ENCODE assay signal across 8 mouse cellular contexts in the genomic region with DNA sequence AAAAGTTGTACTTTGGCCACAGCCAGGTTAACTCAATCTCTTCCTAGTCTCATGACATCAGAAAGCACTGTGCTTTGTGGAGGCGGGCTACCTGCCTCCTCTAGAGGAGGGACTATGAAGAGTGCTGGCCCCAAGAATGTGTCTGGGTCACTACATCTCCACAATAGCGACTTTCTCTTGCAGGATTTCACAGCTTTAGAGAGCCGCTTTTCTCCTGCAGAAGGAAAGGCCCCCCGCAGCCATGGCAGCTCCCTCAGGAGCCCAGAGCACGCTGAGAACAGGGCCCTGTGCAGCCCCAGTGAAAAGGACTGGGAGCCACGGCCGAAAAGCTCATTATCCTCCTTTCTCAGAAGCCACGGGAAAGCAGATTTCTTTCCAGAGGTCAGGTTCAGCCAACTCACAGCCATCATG. TPM values are rescaled to one million over a fixed set of nuclear protein-coding genes. Genes with fewer than 3 reads are reported as not detected.
DNase-seq lines count a peak whose midpoint lies in the region; ATAC-seq and TF ChIP-seq lines count a peak whose summit lies in the region.

No protein-coding gene starts in this region.

- WGBS in forebrain, embryonic 12.5 days, result 14% methylated on average over 8 of the region's 8 CpGs
- 60% methylated on average over 8 of the region's 8 CpGs for WGBS in kidney, embryonic 15.5 days
- WGBS in neural tube, embryonic 13.5 days, result 15% methylated on average over 8 of the region's 8 CpGs

- H3K27me3 ChIP-seq in forebrain, embryonic 12.5 days, result no peaks in the 10 kb centered on the region
- no peaks in the 10 kb centered on the region for H3K27me3 ChIP-seq in kidney, embryonic 15.5 days
- H3K27me3 ChIP-seq in neural tube, embryonic 13.5 days, result no peaks in the 10 kb centered on the region

- H3K36me3 ChIP-seq in forebrain, embryonic 12.5 days (replicated peaks), result no peaks in the 10 kb centered on the region
- H3K36me3 ChIP-seq in kidney, embryonic 15.5 days, result no peaks in the 10 kb centered on the region
- H3K36me3 ChIP-seq in neural tube, embryonic 13.5 days, result no peaks in the 10 kb centered on the region

- no peak for ATAC-seq in forebrain, embryonic 12.5 days (ENCODE audit: low FRiP score)
- no peak for ATAC-seq in kidney, embryonic 15.5 days (replicated peaks; ENCODE audit: low FRiP score)
- no peak for ATAC-seq in neural tube, embryonic 13.5 days (ENCODE audit: low read depth)

- H3K9ac ChIP-seq in forebrain, embryonic 12.5 days, result 0 out of 2 replicates have a peak overlapping the region, but pooled peaks have one; percentile 17
- no peak overlapping the region for H3K9ac ChIP-seq in kidney, embryonic 15.5 days
- 0 out of 2 replicates have a peak overlapping the region, but pooled peaks have one; percentile 45 for H3K9ac ChIP-seq in neural tube, embryonic 13.5 days

- TF ChIP-seq CTCF in left cerebral cortex, adult 2 months (IDR thresholded peaks at IDR 0.05), result no peak

- no peaks in the 10 kb centered on the region for H3K9me3 ChIP-seq in forebrain, embryonic 12.5 days
- H3K9me3 ChIP-seq in kidney, embryonic 15.5 days (replicated peaks), result no peaks in the 10 kb centered on the region
- no peaks in the 10 kb centered on the region for H3K9me3 ChIP-seq in neural tube, embryonic 13.5 days

- H3K27ac ChIP-seq in left cerebral cortex, adult 2 months, result peak overlapping the region; percentile 7; the same call in 1 of the 2 replicates
- H3K27ac ChIP-seq in forebrain, embryonic 12.5 days, result peak overlapping the region; percentile 74
- H3K27ac ChIP-seq in kidney, embryonic 15.5 days, result peak overlapping the region; percentile 68
- peak overlapping the region; percentile 70 for H3K27ac ChIP-seq in neural tube, embryonic 13.5 days (replicated peaks)

- intact Hi-C loops in left cerebral cortex, adult 2 months (cut with DNase I), result no loop called here

- H3K4me3 ChIP-seq in left cerebral cortex, adult 2 months, result no peak overlapping the region
- H3K4me3 ChIP-seq in forebrain, embryonic 12.5 days (replicated peaks), result no peak overlapping the region
- 0 out of 2 replicates have a peak overlapping the region, but pooled peaks have one; percentile 3 for H3K4me3 ChIP-seq in kidney, embryonic 15.5 days (replicated peaks)
- no peak overlapping the region for H3K4me3 ChIP-seq in neural tube, embryonic 13.5 days

- peaks cover 68% of the 10 kb centered on the region for H3K4me1 ChIP-seq in forebrain, embryonic 12.5 days
- peaks cover 89% of the 10 kb centered on the region for H3K4me1 ChIP-seq in kidney, embryonic 15.5 days
- H3K4me1 ChIP-seq in neural tube, embryonic 13.5 days (replicated peaks), result peaks cover 82% of the 10 kb centered on the region

- DNase-seq in left cerebral cortex, adult 2 months (ENCODE audit: extremely low spot score in 1 of 2, low spot score in 2 of 2), result no peak
- no peak for DNase-seq in left cerebral cortex, adult 11 months (ENCODE audit: low spot score)
- no peak for DNase-seq in frontal cortex, postnatal 36 days (ENCODE audit: low spot score in 2 of 2)
- DNase-seq in frontal cortex, adult 2 months (ENCODE audit: extremely low spot score in 1 of 2, low spot score in 1 of 2), result no peak
- no peak for DNase-seq in spleen, postnatal 36 days (ENCODE audit: low spot score in 2 of 2)

- peak overlapping the region; percentile 19 for H3K4me2 ChIP-seq in forebrain, embryonic 12.5 days
- peak overlapping the region; percentile 10; the same call in 1 of the 2 replicates for H3K4me2 ChIP-seq in kidney, embryonic 15.5 days
- H3K4me2 ChIP-seq in neural tube, embryonic 13.5 days, result no peak overlapping the region

RNA-seq across cellular contexts. Expression of gene Szrd1, which starts 5.5 kb away (rescaled TPM):
- 10 to 100 TPM; 44.4 to 59.1 TPM for total RNA-seq in left cerebral cortex, adult 2 months (2021)
- polyA plus RNA-seq in forebrain, embryonic 12.5 days (2016; fragmentation: Nextera tagmentation; extraction: Ambion mirVana), result 32.2 and 36.4 TPM in 2 replicates
- 49.6 and 50.4 TPM in 2 replicates for polyA plus RNA-seq in kidney, embryonic 15.5 days (2015; fragmentation: Nextera tagmentation; extraction: Ambion mirVana)
- polyA plus RNA-seq in neural tube, embryonic 13.5 days (2015; fragmentation: Nextera tagmentation; extraction: Ambion mirVana), result 23.4 and 27.2 TPM in 2 replicates
- 22.3 and 23.0 TPM in 2 replicates for polyA plus RNA-seq in frontal cortex, adult 2 months (2012; rRNA removed)

RNA-seq across cellular contexts. Expression of gene Fbxo42, which starts 13.7 kb away (rescaled TPM):
- total RNA-seq in left cerebral cortex, adult 2 months (2021), result 10 to 100 TPM; 29.3 to 30.3 TPM
- 24.7 and 26.9 TPM in 2 replicates for polyA plus RNA-seq in forebrain, embryonic 12.5 days (2016; fragmentation: Nextera tagmentation; extraction: Ambion mirVana)
- 22.4 and 23.0 TPM in 2 replicates for polyA plus RNA-seq in kidney, embryonic 15.5 days (2015; fragmentation: Nextera tagmentation; extraction: Ambion mirVana)
- 23.2 and 24.2 TPM in 2 replicates for polyA plus RNA-seq in neural tube, embryonic 13.5 days (2015; fragmentation: Nextera tagmentation; extraction: Ambion mirVana)
- 20.9 and 21.0 TPM in 2 replicates for polyA plus RNA-seq in frontal cortex, adult 2 months (2012; rRNA removed)

RNA-seq across cellular contexts. Expression of gene Spata21, which starts 45.9 kb away (rescaled TPM):
- under 1 TPM; 0.26 to 0.61 TPM for total RNA-seq in left cerebral cortex, adult 2 months (2021)
- 0.26 TPM in 1 of 2 replicates, not detected in the other for polyA plus RNA-seq in forebrain, embryonic 12.5 days (2016; fragmentation: Nextera tagmentation; extraction: Ambion mirVana)
- 0.50 and 0.64 TPM in 2 replicates for polyA plus RNA-seq in kidney, embryonic 15.5 days (2015; fragmentation: Nextera tagmentation; extraction: Ambion mirVana)
- not detected in 2 replicates for polyA plus RNA-seq in neural tube, embryonic 13.5 days (2015; fragmentation: Nextera tagmentation; extraction: Ambion mirVana)
- 0.36 and 0.50 TPM in 2 replicates for polyA plus RNA-seq in frontal cortex, adult 2 months (2012; rRNA removed)

RNA-seq across cellular contexts. Expression of gene Necap2, which starts 55.9 kb away (rescaled TPM):
- total RNA-seq in left cerebral cortex, adult 2 months (2021), result 10 to 100 TPM; 44.9 to 45.9 TPM
- polyA plus RNA-seq in forebrain, embryonic 12.5 days (2016; fragmentation: Nextera tagmentation; extraction: Ambion mirVana), result 52.7 and 56.8 TPM in 2 replicates
- 80.0 and 89.4 TPM in 2 replicates for polyA plus RNA-seq in kidney, embryonic 15.5 days (2015; fragmentation: Nextera tagmentation; extraction: Ambion mirVana)
- 55.5 and 58.7 TPM in 2 replicates for polyA plus RNA-seq in neural tube, embryonic 13.5 days (2015; fragmentation: Nextera tagmentation; extraction: Ambion mirVana)
- polyA plus RNA-seq in frontal cortex, adult 2 months (2012; rRNA removed), result 55.7 and 60.3 TPM in 2 replicates

Comparison
In these comparisons a context has a peak if more than half of its experiments do, and no peak if none do; other contexts are left out.
1. H3K27ac ChIP-seq: peak in every context shown above with its lines; median percentile 74 in forebrain, embryonic 12.5 days; 70 in neural tube, embryonic 13.5 days; 68 in kidney, embryonic 15.5 days; 7 in left cerebral cortex, adult 2 months.